Mouse (Mus musculus) embryonic stem cell, embryonic (primary cell): ENCODE results near the gene Gm21767.
"Not testable (repeated sequence)": the region's sequence is repeated elsewhere in the genome, so short reads cannot be mapped to it uniquely, and the experiment has no call there.

Source experiments
- CTCF ChIA-PET, 4 experiments: fragments of 300-600 bp in 2 of 4; fragments of 350-600 bp in 2 of 4; sonication (Branson Sonifier 250); formaldehyde crosslinking; loops; one replicate each; lab custom pipeline; 2022; ENCODE audit warnings: inconsistent platforms in 2 of 4; lab: Charles Lee
- POLR2A ChIA-PET, 4 experiments: fragments of 300-600 bp in 2 of 4; fragments of 350-600 bp in 2 of 4; sonication (Branson Sonifier 250); formaldehyde crosslinking; loops; one replicate each; lab custom pipeline; 2022; ENCODE audit warnings: antibody characterized with exemption in 4 of 4, inconsistent platforms in 1 of 4; lab: Charles Lee

The Gm21767 gene

DNA sequence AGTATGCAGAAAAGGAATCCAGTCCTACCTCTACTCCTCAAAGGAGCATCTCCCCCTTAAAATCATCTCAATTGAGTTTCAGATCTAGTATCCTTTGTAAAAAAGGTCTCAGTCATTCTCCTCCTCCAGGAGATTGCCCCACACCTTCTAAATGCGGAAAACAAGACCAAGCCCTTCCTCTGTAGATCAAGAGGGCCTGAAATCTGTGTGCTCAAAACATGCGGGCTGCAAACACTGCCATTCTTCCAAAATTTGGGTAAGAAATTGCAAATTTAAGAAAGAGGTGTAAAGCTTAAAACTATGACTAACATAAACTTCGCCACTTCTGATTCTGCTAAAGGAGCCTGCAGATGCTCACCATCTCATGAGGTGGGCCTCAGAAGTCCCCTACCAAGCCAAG, at the start of gene Gm21767:
Gene Gm21767, plus strand, starts transcription at position 301 of the 400 bp plus-strand sequence.
- CTCF ChIA-PET = not testable (repeated sequence)

More for the DNA sequence above, at the start of gene Gm21767:
- POLR2A ChIA-PET = not testable (repeated sequence)
